Mouse (Mus musculus): Measurements from ENCODE around the gene Mixl1. TPM values are rescaled to one million over a fixed set of nuclear protein-coding genes. Genes with fewer than 3 reads are reported as not detected.

Mixl1 gene
- polyA plus RNA-seq, 1 experiment from 2014 or later: 0.18 TPM

DNA sequence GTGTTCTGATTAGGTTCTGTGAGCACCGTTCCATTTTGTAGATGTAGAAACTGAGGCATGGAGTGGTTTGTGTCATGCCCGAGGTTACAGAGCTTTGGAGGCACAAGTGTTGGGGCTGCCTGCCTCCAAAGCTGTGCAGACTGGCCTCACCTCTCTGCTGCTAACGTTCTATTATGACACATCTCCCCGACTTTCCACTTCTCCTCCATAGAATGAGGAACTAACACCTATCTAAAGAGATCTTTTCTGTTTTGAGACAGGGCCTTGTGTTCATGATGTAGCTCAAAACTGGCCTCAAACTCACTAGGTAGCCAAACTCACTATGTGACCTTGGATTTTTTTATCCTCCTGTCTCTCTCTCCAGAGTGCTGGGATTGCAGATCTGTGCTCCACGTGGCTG is 21.9 kb upstream of the Mixl1 start:
- H3K27me3 ChIP-seq (ENCODE audit: control insufficient read depth, insufficient read depth, low read depth, low read length): no peaks in the 10 kb centered on the region
- WGBS (ENCODE audit: insufficient replicate concordance): 38% methylated on average over 5 of the region's 5 CpGs

DNA sequence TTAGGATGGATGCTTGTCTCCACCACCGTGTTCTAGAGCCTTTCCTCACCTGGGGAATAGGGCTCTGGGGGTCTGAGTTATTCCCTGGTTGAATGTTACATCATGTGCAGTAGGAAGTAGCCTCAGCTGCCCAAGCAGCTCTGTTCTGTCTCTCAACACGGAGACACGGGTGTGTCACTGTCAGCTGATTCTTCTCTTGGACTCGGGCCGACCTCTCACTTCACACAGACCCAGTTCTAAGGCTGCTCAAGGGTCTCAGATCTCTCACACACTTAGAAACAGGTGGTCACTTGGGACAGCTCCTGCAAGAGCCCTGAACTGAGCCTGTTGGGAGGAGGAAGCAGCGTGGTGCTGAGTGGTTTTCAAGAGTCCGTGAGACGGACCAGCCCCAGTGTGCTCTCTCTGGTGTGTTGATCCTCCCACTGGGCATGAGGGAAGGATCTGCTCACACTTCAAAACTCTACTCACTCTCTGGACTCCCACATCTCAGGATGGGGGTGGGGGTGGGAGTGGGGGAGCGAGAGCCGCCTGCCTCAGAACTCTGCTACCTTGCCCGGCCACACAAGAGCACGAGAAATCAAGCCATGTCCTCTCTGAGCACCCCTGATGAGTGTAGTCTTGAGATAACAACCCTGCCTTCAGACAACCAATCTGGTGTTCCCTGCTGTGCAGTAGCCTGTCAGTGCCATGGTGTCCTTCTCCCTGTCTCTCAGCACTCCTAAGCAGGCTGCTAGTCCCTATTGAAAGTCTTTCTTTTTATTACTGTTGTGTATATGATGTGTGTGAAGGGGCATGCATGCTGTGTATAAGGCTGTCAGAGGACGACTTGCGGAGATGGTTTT is 12.3 kb upstream of the Mixl1 start:
- no peak overlapping the region for H3K4me2 ChIP-seq (ENCODE audit: low read depth, low read length)
- 44% methylated on average over 14 of the region's 14 CpGs for WGBS (ENCODE audit: insufficient replicate concordance)
- H3K4me1 ChIP-seq (ENCODE audit: control insufficient read depth, low read depth, low read length): peaks cover 9% of the 10 kb centered on the region
- H3K4me3 ChIP-seq (ENCODE audit: low read depth, low read length): no peak overlapping the region
- no peaks in the 10 kb centered on the region for H3K36me3 ChIP-seq (ENCODE audit: control insufficient read depth, insufficient read depth)
- H3K9me3 ChIP-seq (replicated peaks; ENCODE audit: control insufficient read depth, low read length): no peaks in the 10 kb centered on the region
- H3K27ac ChIP-seq (ENCODE audit: low read length): no peak overlapping the region
- no peak for ATAC-seq (ENCODE audit: low read depth)
- H3K27me3 ChIP-seq (ENCODE audit: control insufficient read depth, insufficient read depth, low read depth, low read length): no peaks in the 10 kb centered on the region
- H3K9ac ChIP-seq (ENCODE audit: low read depth, low read length): no peak overlapping the region

More for the DNA sequence above, 21.9 kb upstream of the Mixl1 start:
- no peak for ATAC-seq (ENCODE audit: low read depth)
- peaks cover 14% of the 10 kb centered on the region for H3K4me1 ChIP-seq (ENCODE audit: control insufficient read depth, low read depth, low read length)
- no peak overlapping the region for H3K4me2 ChIP-seq (ENCODE audit: low read depth, low read length)
- H3K9me3 ChIP-seq (replicated peaks; ENCODE audit: control insufficient read depth, low read length): no peaks in the 10 kb centered on the region
- H3K9ac ChIP-seq (ENCODE audit: low read depth, low read length): no peak overlapping the region
- H3K27ac ChIP-seq (ENCODE audit: low read length): no peak overlapping the region
- H3K36me3 ChIP-seq (ENCODE audit: control insufficient read depth, insufficient read depth): no peaks in the 10 kb centered on the region
- H3K4me3 ChIP-seq (ENCODE audit: low read depth, low read length): no peak overlapping the region

DNA sequence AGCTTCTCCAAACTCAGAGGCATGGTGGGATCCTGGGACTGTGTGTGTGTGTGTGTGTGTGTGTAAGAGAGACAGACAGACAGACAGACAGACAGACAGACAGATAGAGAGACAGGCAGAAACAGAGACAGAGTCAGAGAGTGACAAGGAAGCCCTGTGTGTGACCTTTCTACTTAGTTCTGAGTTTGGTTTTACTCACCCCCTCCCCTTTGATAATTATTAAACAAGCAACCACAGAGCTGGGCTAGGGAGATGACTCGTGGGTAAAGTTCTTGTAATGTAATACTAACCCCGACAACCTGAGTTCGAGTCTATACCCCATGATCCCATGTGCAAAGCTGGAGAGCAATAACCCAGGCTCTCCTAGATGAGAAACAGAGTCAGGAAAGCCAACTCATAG is 11.0 kb upstream of the Mixl1 start:
- no peak overlapping the region for H3K4me2 ChIP-seq (ENCODE audit: low read depth, low read length)
- H3K27ac ChIP-seq (ENCODE audit: low read length): 0 out of 2 replicates have a peak overlapping the region, but pooled peaks have one; percentile 15
- no peaks in the 10 kb centered on the region for H3K27me3 ChIP-seq (ENCODE audit: control insufficient read depth, insufficient read depth, low read depth, low read length)
- peak; percentile 68 for ATAC-seq (ENCODE audit: low read depth)
- H3K36me3 ChIP-seq (ENCODE audit: control insufficient read depth, insufficient read depth): no peaks in the 10 kb centered on the region
- H3K4me1 ChIP-seq (ENCODE audit: control insufficient read depth, low read depth, low read length): peaks cover 9% of the 10 kb centered on the region
- no peaks in the 10 kb centered on the region for H3K9me3 ChIP-seq (replicated peaks; ENCODE audit: control insufficient read depth, low read length)
- no peak overlapping the region for H3K4me3 ChIP-seq (ENCODE audit: low read depth, low read length)
- H3K9ac ChIP-seq (ENCODE audit: low read depth, low read length): no peak overlapping the region
- 49% methylated on average over 3 of the region's 3 CpGs for WGBS (ENCODE audit: insufficient replicate concordance)

DNA sequence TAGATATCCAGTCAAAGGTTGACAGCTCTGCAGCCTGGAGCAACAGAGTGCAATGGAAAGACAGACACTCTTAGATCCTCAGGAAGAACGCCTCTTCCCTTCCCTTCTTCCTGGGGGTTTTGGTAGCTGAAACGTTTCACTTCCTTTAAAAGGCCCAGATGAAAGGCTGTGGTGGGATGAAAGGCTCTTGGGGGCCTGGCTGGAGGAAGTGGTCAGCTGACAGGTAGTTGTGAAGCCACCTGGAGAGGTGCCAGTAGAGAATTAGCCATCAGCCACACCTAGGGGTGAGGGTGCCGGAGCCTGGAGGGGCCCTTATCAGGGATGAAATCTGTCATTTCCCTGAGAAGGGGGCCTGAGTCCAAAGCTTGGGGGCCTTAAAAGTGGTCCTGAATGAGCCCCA is 10.5 kb upstream of the Mixl1 start:
- WGBS (ENCODE audit: insufficient replicate concordance): 27% methylated on average over 3 of the region's 3 CpGs
- H3K9ac ChIP-seq (ENCODE audit: low read depth, low read length): no peak overlapping the region
- no peaks in the 10 kb centered on the region for H3K36me3 ChIP-seq (ENCODE audit: control insufficient read depth, insufficient read depth)
- H3K9me3 ChIP-seq (replicated peaks; ENCODE audit: control insufficient read depth, low read length): no peaks in the 10 kb centered on the region
- 0 out of 2 replicates have a peak overlapping the region, but pooled peaks have one; percentile 15 for H3K27ac ChIP-seq (ENCODE audit: low read length)
- H3K27me3 ChIP-seq (ENCODE audit: control insufficient read depth, insufficient read depth, low read depth, low read length): no peaks in the 10 kb centered on the region
- H3K4me2 ChIP-seq (ENCODE audit: low read depth, low read length): no peak overlapping the region
- no peak overlapping the region for H3K4me3 ChIP-seq (ENCODE audit: low read depth, low read length)
- peaks cover 9% of the 10 kb centered on the region for H3K4me1 ChIP-seq (ENCODE audit: control insufficient read depth, low read depth, low read length)
- ATAC-seq (ENCODE audit: low read depth): peak; percentile 35; the same call in 1 of the 2 replicates

DNA sequence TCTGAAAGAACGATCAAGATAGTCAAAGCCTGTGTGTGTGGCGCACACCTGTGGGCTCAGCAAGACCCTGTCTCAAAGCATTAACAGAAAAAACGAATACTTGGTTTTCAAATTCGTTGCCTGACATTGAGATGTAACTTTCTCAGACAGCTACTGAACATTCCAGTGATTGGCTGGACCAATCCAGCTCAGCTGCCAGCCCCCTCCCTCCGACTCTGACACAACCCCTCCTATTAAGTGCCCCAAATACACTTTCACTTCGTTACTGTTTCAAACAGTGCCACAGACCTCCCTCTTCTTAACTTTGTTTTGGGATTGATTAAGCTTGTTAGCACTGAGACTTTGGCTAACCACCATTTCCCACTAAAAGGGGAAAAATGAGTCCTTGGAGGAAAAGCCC is 6.6 kb upstream of the Mixl1 start:
- no peaks in the 10 kb centered on the region for H3K9me3 ChIP-seq (replicated peaks; ENCODE audit: control insufficient read depth, low read length)
- peaks cover 9% of the 10 kb centered on the region for H3K4me1 ChIP-seq (ENCODE audit: control insufficient read depth, low read depth, low read length)
- no peaks in the 10 kb centered on the region for H3K36me3 ChIP-seq (ENCODE audit: control insufficient read depth, insufficient read depth)
- 34% methylated on average over 6 of the region's 6 CpGs for WGBS (ENCODE audit: insufficient replicate concordance)
- no peak overlapping the region for H3K9ac ChIP-seq (ENCODE audit: low read depth, low read length)
- H3K4me3 ChIP-seq (ENCODE audit: low read depth, low read length): no peak overlapping the region
- no peak overlapping the region for H3K27ac ChIP-seq (ENCODE audit: low read length)
- no peak overlapping the region for H3K4me2 ChIP-seq (ENCODE audit: low read depth, low read length)
- H3K27me3 ChIP-seq (ENCODE audit: control insufficient read depth, insufficient read depth, low read depth, low read length): no peaks in the 10 kb centered on the region; the same call in 1 of the 2 replicates
- no peak for ATAC-seq (ENCODE audit: low read depth)

DNA sequence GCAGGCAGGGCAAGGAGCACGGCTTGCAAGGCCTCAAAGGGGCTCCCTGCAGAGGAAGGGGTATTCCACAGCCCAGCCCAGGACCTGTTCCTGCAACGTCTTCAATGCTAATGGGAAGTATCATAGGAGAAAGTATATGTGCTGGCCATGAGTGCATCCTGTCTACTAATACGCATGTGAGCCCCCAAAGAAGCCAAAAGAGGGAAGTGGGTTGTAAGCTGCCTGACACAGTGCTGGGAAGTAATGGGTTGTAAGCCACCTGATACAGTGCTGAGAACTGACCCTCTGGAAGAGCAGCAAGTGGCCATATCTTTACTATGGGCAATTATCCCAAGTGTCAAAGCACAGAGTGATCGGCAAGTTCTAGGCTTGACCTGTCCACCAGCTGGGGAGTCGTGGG is 1.2 kb upstream of the Mixl1 start:
- H3K9me3 ChIP-seq (replicated peaks; ENCODE audit: control insufficient read depth, low read length): no peaks in the 10 kb centered on the region
- H3K36me3 ChIP-seq (ENCODE audit: control insufficient read depth, insufficient read depth): no peaks in the 10 kb centered on the region
- no peak for ATAC-seq (ENCODE audit: low read depth)
- WGBS (ENCODE audit: insufficient replicate concordance): 32% methylated on average over 5 of the region's 5 CpGs
- H3K27ac ChIP-seq (ENCODE audit: low read length): no peak overlapping the region
- H3K4me1 ChIP-seq (ENCODE audit: control insufficient read depth, low read depth, low read length): peaks cover 3% of the 10 kb centered on the region; the same call in 1 of the 2 replicates
- peaks cover 32% of the 10 kb centered on the region for H3K27me3 ChIP-seq (ENCODE audit: control insufficient read depth, insufficient read depth, low read depth, low read length)
- H3K4me2 ChIP-seq (ENCODE audit: low read depth, low read length): no peak overlapping the region
- no peak overlapping the region for H3K9ac ChIP-seq (ENCODE audit: low read depth, low read length)
- H3K4me3 ChIP-seq (ENCODE audit: low read depth, low read length): no peak overlapping the region

DNA sequence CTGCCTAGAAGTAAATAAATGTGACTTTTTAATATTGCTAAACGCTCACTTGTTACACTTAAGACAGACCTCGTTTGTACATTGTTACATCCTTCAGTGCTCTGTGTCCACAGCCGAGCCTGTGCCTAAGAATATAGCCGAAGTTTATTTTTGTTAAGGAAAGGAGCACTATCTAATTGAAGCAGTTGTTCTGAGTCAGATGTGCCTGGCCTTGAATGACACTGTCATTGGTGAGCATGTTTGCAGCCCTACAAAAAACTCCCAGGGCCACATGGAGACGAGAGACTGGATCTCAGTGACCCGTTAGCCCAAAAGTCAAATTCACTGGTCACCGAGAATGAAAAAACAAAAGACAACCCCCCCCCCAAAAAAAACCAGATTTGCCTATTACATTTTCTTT is 5.5 kb downstream of the Mixl1 start:
- no peak for ATAC-seq (ENCODE audit: low read depth)
- Histone ChIP-seq H3K27ac (ENCODE audit: low read length) (no peak overlapping the region), H3K36me3 (ENCODE audit: control insufficient read depth, insufficient read depth) (peaks cover 21% of the 10 kb centered on the region), H3K27me3 (ENCODE audit: control insufficient read depth, insufficient read depth, low read depth, low read length) (peaks cover 12% of the 10 kb centered on the region), H3K4me3 (ENCODE audit: low read depth, low read length) (no peak overlapping the region), H3K9me3 (replicated peaks; ENCODE audit: control insufficient read depth, low read length) (no peaks in the 10 kb centered on the region), H3K4me2 (ENCODE audit: low read depth, low read length) (no peak overlapping the region), H3K9ac (ENCODE audit: low read depth, low read length) (no peak overlapping the region), H3K4me1 (ENCODE audit: control insufficient read depth, low read depth, low read length) (no peaks in the 10 kb centered on the region)
- WGBS (ENCODE audit: insufficient replicate concordance): 79% methylated on average over 7 of the region's 7 CpGs

Other genes with a start within 250 kb of the Mixl1 start
- not detected in 2 replicates for gene Stum, start 213.5 kb downstream of the Mixl1 start, polyA plus RNA-seq (2015; fragmentation: Nextera tagmentation; extraction: Ambion mirVana)
- 51.3 and 52.0 TPM in 2 replicates for gene Parp1, start 128.1 kb downstream of the Mixl1 start, polyA plus RNA-seq (2015; fragmentation: Nextera tagmentation; extraction: Ambion mirVana)
- 9.5 and 11.4 TPM in 2 replicates for gene Lin9, start 55.9 kb downstream of the Mixl1 start, polyA plus RNA-seq (2015; fragmentation: Nextera tagmentation; extraction: Ambion mirVana)
- gene Acbd3, start 29.0 kb upstream of the Mixl1 start, polyA plus RNA-seq (2015; fragmentation: Nextera tagmentation; extraction: Ambion mirVana): 8.1 and 8.4 TPM in 2 replicates
- gene H3f3a, start 116.9 kb upstream of the Mixl1 start, polyA plus RNA-seq (2015; fragmentation: Nextera tagmentation; extraction: Ambion mirVana): 2,020 and 2,074 TPM in 2 replicates
- 20.9 and 21.5 TPM in 2 replicates for gene Sde2, start 154.1 kb upstream of the Mixl1 start, polyA plus RNA-seq (2015; fragmentation: Nextera tagmentation; extraction: Ambion mirVana)
- gene Lefty2, start 196.1 kb upstream of the Mixl1 start, polyA plus RNA-seq (2015; fragmentation: Nextera tagmentation; extraction: Ambion mirVana): not detected in 2 replicates
- gene Pycr2, start 207.3 kb upstream of the Mixl1 start, polyA plus RNA-seq (2015; fragmentation: Nextera tagmentation; extraction: Ambion mirVana): 81.2 and 83.4 TPM in 2 replicates
- gene Lefty1, start 238.0 kb upstream of the Mixl1 start, polyA plus RNA-seq (2015; fragmentation: Nextera tagmentation; extraction: Ambion mirVana): 3.5 and 3.6 TPM in 2 replicates
- 8.9 and 10.9 TPM in 2 replicates for gene Tmem63a, start 245.3 kb upstream of the Mixl1 start, polyA plus RNA-seq (2015; fragmentation: Nextera tagmentation; extraction: Ambion mirVana)

Measured in liver, embryonic 16.5 days (tissue).